Mouse (Mus musculus): ENCODE measurements around the gene Foxl1. TPM values are rescaled to one million over a fixed set of nuclear protein-coding genes. Genes with fewer than 3 reads are reported as not detected.

Gene Foxl1
- total RNA-seq, 2 experiments from 2014 or later: not detected

GRCm38 (mm10) chr8:121170116-121170515, 42.4 kb downstream of the Foxl1 start:
- no peak for DNase-seq

GRCm38 (mm10) chr8:121170626-121171552, 43.1 kb downstream of the Foxl1 start:
- DNase-seq: no peak

- DNase-seq: no peak
These were observed 44.8 kb downstream of the Foxl1 start for GRCm38 (mm10) chr8:121172567-121172966.

- DNase-seq: no peak
These were observed 46.4 kb downstream of the Foxl1 start for GRCm38 (mm10) chr8:121174178-121174577.

- DNase-seq: no peak
These were observed 47.2 kb downstream of the Foxl1 start for GRCm38 (mm10) chr8:121174721-121175539.

GRCm38 (mm10) chr8:121175540-121176090, 47.9 kb downstream of the Foxl1 start:
- DNase-seq: no peak

- DNase-seq: no peak
These were observed 48.6 kb downstream of the Foxl1 start for GRCm38 (mm10) chr8:121176291-121176690.

Small RNAs within 50 kb of the gene (microRNA-seq; reads per million reads assigned to microRNA genes)
- gene Gm27530 (ENCODE audit: borderline replicate concordance in 2 of 2): 0 reads per million in 2 experiments

Other genes with a start within 250 kb of the Foxl1 start
- gene Foxf1, start 43.6 kb upstream of the Foxl1 start, total RNA-seq (2021): not detected
- gene Mthfsd, start 19.5 kb upstream of the Foxl1 start, total RNA-seq (2021): 10 to 100 TPM; 14.6 to 15.0 TPM
- under 1 TPM; 0.41 to 0.54 TPM for gene Foxc2, start 11.8 kb upstream of the Foxl1 start, total RNA-seq (2021)

Measured in gastrocnemius, postnatal 25 days (tissue).